Mouse (Mus musculus) limb, embryonic 14.5 days (tissue): ENCODE results near the gene Cep152. TPM values are rescaled to one million over a fixed set of nuclear protein-coding genes. Genes with fewer than 3 reads are reported as not detected.

Source experiments
- ATAC-seq: fragments of 200-750 bp; cut with Nextera tagmentation; 2 replicates; pipeline ENCODE4 v1.8.0; 2017; ENCODE audit warnings: low read depth, moderate number of reproducible peaks, moderate TSS enrichment; ENCODE audit not compliant: low FRiP score
- DNase-seq: peaks from one replicate; pipeline ENCODE4 v3.0.0-alpha.2; 2015; ENCODE audit warnings: low spot score
- H3K27ac ChIP-seq: fragments of 300-500 bp; sonication (generic); replicated peaks from 2 replicates; pipeline ENCODE4 v1.5.1; 2014; ENCODE audit warnings: low read depth, mild to moderate bottlenecking, low read length, moderate library complexity, mixed read lengths
- H3K27me3 ChIP-seq: fragments of 300-500 bp; sonication (generic); 2 replicates; pipeline ENCODE4 v1.6.1; 2014; ENCODE audit warnings: low read length, mixed read lengths; ENCODE audit not compliant: control insufficient read depth, insufficient read depth
- H3K36me3 ChIP-seq: fragments of 300-500 bp; sonication (generic); 2 replicates; pipeline ENCODE4 v1.6.1; 2014; ENCODE audit warnings: mild to moderate bottlenecking, low read length, moderate library complexity, mixed read lengths; ENCODE audit not compliant: control insufficient read depth, insufficient read depth
- H3K4me1 ChIP-seq: fragments of 300-500 bp; sonication (generic); 2 replicates; pipeline ENCODE4 v1.6.1; 2014; ENCODE audit warnings: antibody characterized with exemption, low read length, mixed read lengths; ENCODE audit not compliant: control insufficient read depth, insufficient read depth
- H3K4me2 ChIP-seq: fragments of 300-500 bp; sonication (generic); replicated peaks from 2 replicates; pipeline ENCODE4 v1.6.1; 2014; ENCODE audit warnings: low read depth, mild to moderate bottlenecking, low read length, moderate library complexity; ENCODE audit not compliant: severe bottlenecking
- H3K4me3 ChIP-seq: fragments of 300-500 bp; sonication (generic); replicated peaks from 2 replicates; pipeline ENCODE4 v1.5.1; 2014; ENCODE audit warnings: low read length
- H3K9ac ChIP-seq: fragments of 300-500 bp; sonication (generic); 2 replicates; pipeline ENCODE4 v1.6.1; 2014; ENCODE audit warnings: mild to moderate bottlenecking, low read depth, low read length, moderate library complexity; ENCODE audit not compliant: severe bottlenecking
- H3K9me3 ChIP-seq: fragments of 300-500 bp; sonication (generic); 2 replicates; pipeline ENCODE4 v1.6.1; 2016; ENCODE audit warnings: low read length; ENCODE audit not compliant: control insufficient read depth
- POLR2A ChIP-seq: fragments of 200-500 bp; IDR thresholded peaks from 2 replicates; pipeline ENCODE4 v1.8.0; 2012; ENCODE audit warnings: inconsistent platforms, mild to moderate bottlenecking, moderate library complexity, borderline replicate concordance; ENCODE audit not compliant: insufficient read depth, insufficient read length; ENCODE audit errors: extremely low read depth
- WGBS: fragments of 180-500 bp; shearing (Covaris S2); extraction: QIAGEN DNeasy Blood & Tissue Kit; methylation state at CpG from one replicate; pipeline ENCODE4 v1.1.7; 2014; 5-methylcytosine and 5-hydroxymethylcytosine counted together
- polyA plus RNA-seq, 2 experiments: library from polyadenylated mRNA; depleted of rRNA in 1 of 2; stranded (reverse) in 1 of 2; unstranded in 1 of 2; fragments of >200 nt; fragmentation: Nextera tagmentation in 1 of 2; extraction: Ambion mirVana in 1 of 2; gene quantifications; 2 replicates each; pipeline versions ENCODE4 v1.2.1 to v1.2.3; 2012 to 2014

Gene Cep152
- polyA plus RNA-seq, 2 experiments = 5.3 to 6.9 TPM

GRCm38 (mm10) chr2:125615440-125615839 is 9.5 kb downstream of the Cep152 start:
- TF ChIP-seq POLR2A = no peak
- Histone ChIP-seq H3K9me3 (no peaks in the 10 kb centered on the region), H3K4me2 (no peak overlapping the region), H3K4me1 (no peaks in the 10 kb centered on the region), H3K36me3 (peaks cover 78% of the 10 kb centered on the region), H3K27ac (no peak overlapping the region), H3K9ac (no peak overlapping the region), H3K27me3 (no peaks in the 10 kb centered on the region), H3K4me3 (no peak overlapping the region)
- 91% methylated on average over 7 of the region's 7 CpGs for WGBS
- ATAC-seq (no peak), DNase-seq (no peak)

- no peak overlapping the region for H3K4me2 ChIP-seq
- H3K4me1 ChIP-seq = peaks cover 5% of the 10 kb centered on the region; the same call in 1 of the 2 replicates
- no peak for ATAC-seq
- no peak for TF ChIP-seq POLR2A
- no peak overlapping the region for H3K4me3 ChIP-seq
- H3K27ac ChIP-seq = no peak overlapping the region
- no peaks in the 10 kb centered on the region for H3K27me3 ChIP-seq
- H3K9me3 ChIP-seq = no peaks in the 10 kb centered on the region
- WGBS = 81% methylated on average over 17 of the region's 17 CpGs
- no peak for DNase-seq
- peaks cover 32% of the 10 kb centered on the region for H3K36me3 ChIP-seq
- no peak overlapping the region for H3K9ac ChIP-seq
Measured at GRCm38 (mm10) chr2:125606220-125606845, 18.6 kb downstream of the Cep152 start.

- no peak for ATAC-seq
- Histone ChIP-seq H3K4me2 (no peak overlapping the region), H3K27ac (no peak overlapping the region), H3K4me3 (no peak overlapping the region), H3K9me3 (no peaks in the 10 kb centered on the region), H3K36me3 (peaks cover 41% of the 10 kb centered on the region), H3K4me1 (peaks cover 5% of the 10 kb centered on the region; the same call in 1 of the 2 replicates), H3K9ac (no peak overlapping the region), H3K27me3 (no peaks in the 10 kb centered on the region)
- TF ChIP-seq POLR2A = no peak
- WGBS = 69% methylated on average over 7 of the region's 7 CpGs
- DNase-seq = peak; percentile 75
Measured at GRCm38 (mm10) chr2:125604646-125605045, 20.3 kb downstream of the Cep152 start.

GRCm38 (mm10) chr2:125602970-125603369 is 21.9 kb downstream of the Cep152 start:
- peaks cover 5% of the 10 kb centered on the region; the same call in 1 of the 2 replicates for H3K4me1 ChIP-seq

GRCm38 (mm10) chr2:125598958-125599357 is 26.0 kb downstream of the Cep152 start:
- Histone ChIP-seq H3K27ac (no peak overlapping the region), H3K9ac (no peak overlapping the region), H3K27me3 (no peaks in the 10 kb centered on the region), H3K36me3 (peaks cover 47% of the 10 kb centered on the region), H3K9me3 (no peaks in the 10 kb centered on the region), H3K4me3 (no peak overlapping the region), H3K4me2 (no peak overlapping the region), H3K4me1 (peaks cover 5% of the 10 kb centered on the region; the same call in 1 of the 2 replicates)
- WGBS = 76% methylated on average over 4 of the region's 4 CpGs
- DNase-seq = no peak
- no peak for TF ChIP-seq POLR2A
- no peak for ATAC-seq

More at GRCm38 (mm10) chr2:125602970-125603369, 21.9 kb downstream of the Cep152 start:
- H3K4me2 ChIP-seq = no peak overlapping the region
- H3K27ac ChIP-seq = no peak overlapping the region
- ATAC-seq = peak; percentile 62
- no peak for TF ChIP-seq POLR2A
- H3K36me3 ChIP-seq = peaks cover 44% of the 10 kb centered on the region
- 38% methylated on average over 3 of the region's 3 CpGs for WGBS
- no peaks in the 10 kb centered on the region for H3K9me3 ChIP-seq
- H3K9ac ChIP-seq = no peak overlapping the region
- no peak overlapping the region for H3K4me3 ChIP-seq
- no peaks in the 10 kb centered on the region for H3K27me3 ChIP-seq
- DNase-seq = peak; percentile 11
